In the genomic region with DNA sequence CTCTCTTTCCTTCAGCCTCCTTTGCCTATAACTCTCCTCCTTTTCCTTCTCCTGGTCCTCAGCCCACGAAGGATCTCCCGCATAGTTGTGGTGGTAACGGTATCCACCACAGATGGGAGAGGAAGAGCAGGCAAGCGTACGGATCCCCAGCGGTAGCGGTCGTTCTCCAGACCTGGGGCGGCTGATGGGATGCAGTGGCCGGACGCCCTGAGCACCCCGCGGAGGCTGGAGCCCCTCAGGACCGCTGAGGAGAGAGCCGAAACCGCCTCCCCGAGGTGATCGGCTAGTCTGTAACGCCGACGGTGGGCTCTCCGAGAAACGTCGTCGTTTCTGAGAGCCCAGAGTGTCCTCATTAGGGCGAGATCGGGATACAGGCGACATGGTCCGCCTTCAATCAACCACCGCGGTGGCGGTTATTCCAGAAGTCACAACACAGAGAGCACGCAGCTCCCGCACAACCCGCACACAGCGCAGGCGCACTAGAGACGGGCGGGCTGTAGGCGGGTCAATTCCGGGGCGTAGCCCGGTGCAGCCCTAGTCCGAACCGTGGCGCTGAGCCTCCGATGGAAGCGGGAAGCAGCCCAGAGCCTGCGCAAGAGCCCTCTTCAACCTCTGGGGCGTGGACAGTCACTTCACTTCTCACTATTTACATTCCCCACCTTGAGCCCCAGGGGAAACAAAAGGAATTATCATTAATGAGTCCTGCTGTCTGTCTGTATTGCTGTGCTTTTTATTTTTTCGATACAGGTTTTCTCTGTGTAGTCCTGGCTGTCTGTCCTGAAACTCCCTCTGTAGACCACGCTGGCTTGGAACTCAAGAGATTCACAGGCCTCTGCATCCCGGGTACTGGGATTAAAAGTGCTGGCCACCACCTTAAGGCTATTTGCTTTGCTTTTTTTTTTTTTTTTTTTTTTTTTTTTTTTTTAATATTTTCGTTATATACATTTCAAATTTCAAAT, we compare ENCODE assay signal across 8 mouse cellular contexts. TPM values are rescaled to one million over a fixed set of nuclear protein-coding genes. Genes with fewer than 3 reads are reported as not detected.
DNase-seq lines count a peak whose midpoint lies in the region; ATAC-seq and TF ChIP-seq lines count a peak whose summit lies in the region.

Gene Nkapl, minus strand, starts transcription at position 449 of the 959 bp plus-strand sequence.

- no peaks in the 10 kb centered on the region for H3K36me3 ChIP-seq in erythroblast, embryonic 14.5 days (ENCODE audit: control insufficient read depth)
- H3K36me3 ChIP-seq in heart, embryonic 12.5 days = no peaks in the 10 kb centered on the region
- no peaks in the 10 kb centered on the region for H3K36me3 ChIP-seq in kidney, postnatal 0 days (ENCODE audit: insufficient read depth, low read length)
- H3K36me3 ChIP-seq in liver, adult 2 months (ENCODE audit: control insufficient read depth, insufficient read depth, low read length) = no peaks in the 10 kb centered on the region

- under 1% methylated on average over 54 of the region's 54 CpGs for WGBS in heart, embryonic 12.5 days
- WGBS in kidney, postnatal 0 days = under 1% methylated on average over 54 of the region's 54 CpGs
- under 1% methylated on average over 54 of the region's 54 CpGs for WGBS in liver, adult 2 months

- peak; percentile 73 for TF ChIP-seq POLR2A in liver, adult 2 months (IDR thresholded peaks at IDR 0.05; ENCODE audit: extremely low read depth, insufficient read depth, low read length)

- peak within 1 kb of the TSS; percentile 91 for H3K4me2 ChIP-seq in heart, embryonic 12.5 days
- H3K4me2 ChIP-seq in kidney, postnatal 0 days (ENCODE audit: low read length) = peak within 1 kb of the TSS; percentile 85

- H3K9ac ChIP-seq in heart, embryonic 12.5 days = peak within 1 kb of the TSS; percentile 77
- H3K9ac ChIP-seq in kidney, postnatal 0 days (ENCODE audit: low read depth, low read length) = peak within 1 kb of the TSS; percentile 55
- peak within 1 kb of the TSS; percentile 84 for H3K9ac ChIP-seq in liver, adult 2 months (ENCODE audit: low read depth, low read length)

- H3K27ac ChIP-seq in heart, embryonic 12.5 days (ENCODE audit: poor library complexity, severe bottlenecking) = peak within 1 kb of the TSS; percentile 32; the same call in 1 of the 2 replicates
- H3K27ac ChIP-seq in kidney, postnatal 0 days = no peak within 1 kb of the TSS
- H3K27ac ChIP-seq in liver, adult 2 months (replicated peaks; ENCODE audit: insufficient read depth, low read depth, low read length) = no peak within 1 kb of the TSS

- H3K4me1 ChIP-seq in erythroblast, embryonic 14.5 days (ENCODE audit: control insufficient read depth) = peaks cover 61% of the 10 kb centered on the region
- peaks cover 9% of the 10 kb centered on the region; the same call in 1 of the 2 replicates for H3K4me1 ChIP-seq in heart, embryonic 12.5 days (replicated peaks)
- no peaks in the 10 kb centered on the region for H3K4me1 ChIP-seq in kidney, postnatal 0 days (replicated peaks; ENCODE audit: insufficient read depth, low read length)
- H3K4me1 ChIP-seq in liver, adult 2 months (ENCODE audit: control insufficient read depth, insufficient read depth, low read length) = 0 out of 2 replicates have a peak, but pooled peaks cover 3% of the 10 kb centered on the region

- H3K9me3 ChIP-seq in erythroblast, embryonic 14.5 days (ENCODE audit: control insufficient read depth, low read length) = no peaks in the 10 kb centered on the region
- no peaks in the 10 kb centered on the region for H3K9me3 ChIP-seq in heart, embryonic 12.5 days (replicated peaks)
- no peaks in the 10 kb centered on the region for H3K9me3 ChIP-seq in kidney, postnatal 0 days (replicated peaks; ENCODE audit: low read length)

- H3K4me3 ChIP-seq in erythroblast, embryonic 14.5 days (replicated peaks) = peak within 1 kb of the TSS; percentile 92
- H3K4me3 ChIP-seq in heart, embryonic 12.5 days = peak within 1 kb of the TSS; percentile 66
- peak within 1 kb of the TSS; percentile 55 for H3K4me3 ChIP-seq in kidney, postnatal 0 days (replicated peaks; ENCODE audit: low read depth, low read length)
- peak within 1 kb of the TSS; percentile 80 for H3K4me3 ChIP-seq in liver, adult 2 months (ENCODE audit: insufficient read depth, low read depth, low read length)

- TF ChIP-seq CTCF in kidney, postnatal 0 days (IDR thresholded peaks at IDR 0.05; ENCODE audit: low read depth) = no peak
- no peak for TF ChIP-seq CTCF in liver, adult 2 months (IDR thresholded peaks at IDR 0.05; ENCODE audit: low read depth, low read length)

- H3K79me2 ChIP-seq in liver, adult 2 months (ENCODE audit: control insufficient read depth, insufficient read depth, low read length) = no peaks in the 10 kb centered on the region

- peaks cover 3% of the 10 kb centered on the region; the same call in 1 of the 2 replicates for H3K27me3 ChIP-seq in erythroblast, embryonic 14.5 days (ENCODE audit: control insufficient read depth)
- no peaks in the 10 kb centered on the region for H3K27me3 ChIP-seq in heart, embryonic 12.5 days (replicated peaks)
- H3K27me3 ChIP-seq in kidney, postnatal 0 days (ENCODE audit: insufficient read depth, low read length) = no peaks in the 10 kb centered on the region
- H3K27me3 ChIP-seq in liver, adult 2 months (ENCODE audit: control insufficient read depth, insufficient read depth, low read length) = no peaks in the 10 kb centered on the region

- peak; percentile 97 for ATAC-seq in heart, embryonic 12.5 days (ENCODE audit: insufficient number of reproducible peaks, low FRiP score)
- ATAC-seq in kidney, postnatal 0 days (replicated peaks; ENCODE audit: low FRiP score, low read depth) = peak; percentile 96
- peak; percentile 98 for ATAC-seq in monocyte, adult 5-6 weeks (replicated peaks; ENCODE audit: insufficient number of reproducible peaks, low FRiP score, low TSS enrichment, poor library complexity, severe bottlenecking)

- DNase-seq in B cell, adult 2 months = peak; percentile 64 to 72
- DNase-seq in brain, embryonic 18.5 days (ENCODE audit: low read depth, low spot score) = peak; percentile 57
- peak; percentile 89 for DNase-seq in kidney, postnatal 0 days (ENCODE audit: low spot score)
- peak; percentile 78 for DNase-seq in liver, adult 2 months (ENCODE audit: extremely low read depth, low read depth, low spot score)
- DNase-seq in spleen, postnatal 36 days (ENCODE audit: low spot score in 2 of 2) = peak; percentile 66 to 69

RNA-seq across cellular contexts. Expression of gene Nkapl, which starts in this region (rescaled TPM):
- 0.37 and 0.41 TPM in 2 replicates for polyA plus RNA-seq in erythroblast, embryonic 14.5 days (2012)
- 2.3 and 2.4 TPM in 2 replicates for polyA plus RNA-seq in heart, embryonic 12.5 days (2016; fragmentation: Nextera tagmentation; extraction: Ambion mirVana)
- polyA plus RNA-seq in kidney, postnatal 0 days (2015; fragmentation: Nextera tagmentation; extraction: Ambion mirVana) = 3.4 and 3.7 TPM in 2 replicates
- 0.27 and 0.55 TPM in 2 replicates for total RNA-seq in liver, adult 2 months (2014; rRNA removed)
- polyA plus RNA-seq in liver, adult 2 months (2012; rRNA removed) = 0.13 and 0.29 TPM in 2 replicates
- 0.76 to 0.97 TPM in 2 of 3 replicates, not detected in the other for total RNA-seq in monocyte, adult 5-6 weeks (2017)

Comparison
In these comparisons a context has a peak if more than half of its experiments do, and no peak if none do; other contexts are left out.
1. Peak in DNase-seq, H3K4me3 ChIP-seq and H3K9ac ChIP-seq in liver, adult 2 months; RNA of the gene not detected or under 1 TPM.
2. Peak in ATAC-seq in monocyte, adult 5-6 weeks; RNA of the gene not detected or under 1 TPM.